Mouse (Mus musculus): ENCODE data around the gene Thbs1. TPM values are rescaled to one million over a fixed set of nuclear protein-coding genes. Genes with fewer than 3 reads are reported as not detected.
"Not testable (repeated sequence)": the region's sequence is repeated elsewhere in the genome, so short reads cannot be mapped to it uniquely, and the experiment has no call there.

Thbs1 gene
- total RNA-seq, 4 experiments from 2014 or later: 3.0 to 30.0 (median 8.2) TPM

- not testable (repeated sequence) for DNase-seq (ENCODE audit: low spot score in 2 of 2)
These were observed 36.1 kb downstream of the Thbs1 start for GRCm38 (mm10) chr2:118147749-118148148.

GRCm38 (mm10) chr2:118148321-118149142 lies 36.9 kb downstream of the Thbs1 start:
- no peak for DNase-seq (ENCODE audit: low spot score in 2 of 2)

DNA sequence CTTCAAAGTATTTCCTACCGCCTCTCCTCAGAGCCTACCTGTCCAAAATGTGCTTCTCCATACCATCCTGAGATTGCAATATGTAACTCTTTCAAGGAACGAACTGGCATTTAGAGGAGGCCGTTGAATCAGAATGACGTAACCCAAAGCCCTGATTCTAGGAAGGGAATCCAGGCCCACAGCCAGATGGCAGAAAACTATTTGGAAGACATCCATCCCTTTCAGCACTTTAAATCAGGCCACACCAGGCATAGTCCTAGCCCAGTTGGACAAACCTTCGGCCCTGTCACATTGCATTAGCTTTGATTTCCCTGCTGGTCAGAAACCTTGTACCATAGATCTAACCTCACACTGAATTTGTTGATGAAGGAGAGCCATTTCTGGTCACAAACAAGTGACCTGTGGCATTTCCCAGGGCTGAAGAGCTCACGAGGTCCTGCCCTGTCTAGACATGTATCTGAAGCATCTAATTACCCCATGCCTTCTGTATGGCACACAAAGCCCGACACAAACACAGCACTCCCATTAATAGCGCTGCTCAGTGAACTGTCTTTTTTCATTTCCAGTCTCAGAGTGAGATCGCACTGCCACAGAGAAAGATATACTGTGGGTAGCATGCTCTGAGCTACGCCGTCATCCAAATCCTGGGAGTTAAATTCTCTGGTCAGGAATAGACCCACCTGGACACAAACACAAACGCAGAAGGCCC lies 38.3 kb downstream of the Thbs1 start:
- peak in 1 of 2 experiments; percentile 13 for DNase-seq (ENCODE audit: low spot score in 2 of 2)

DNA sequence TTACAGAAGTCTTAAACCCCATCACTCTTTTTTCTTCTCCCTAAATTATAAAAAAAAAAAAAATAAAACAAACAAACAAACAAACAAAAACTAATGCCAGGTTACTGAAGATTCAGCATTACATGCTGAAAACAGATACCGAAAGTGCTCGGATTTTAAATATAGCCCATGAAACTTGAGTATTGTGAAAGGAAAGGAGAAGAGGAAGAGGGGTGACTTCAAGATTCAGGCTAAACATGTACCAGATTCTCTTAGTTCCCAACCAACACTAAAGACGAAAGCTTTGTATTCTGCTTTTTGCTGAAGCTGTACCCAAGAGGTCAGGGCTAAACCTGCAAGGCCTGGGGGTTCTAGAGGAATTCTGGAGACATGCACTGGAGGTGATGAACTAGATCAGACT lies 46.4 kb downstream of the Thbs1 start:
- DNase-seq (ENCODE audit: low spot score in 2 of 2): no peak

GRCm38 (mm10) chr2:118159126-118159525 lies 47.5 kb downstream of the Thbs1 start:
- no peak for DNase-seq (ENCODE audit: low spot score in 2 of 2)

- no peak for DNase-seq (ENCODE audit: low spot score in 2 of 2)
These were observed 48.9 kb downstream of the Thbs1 start for GRCm38 (mm10) chr2:118160547-118160946.

DNA sequence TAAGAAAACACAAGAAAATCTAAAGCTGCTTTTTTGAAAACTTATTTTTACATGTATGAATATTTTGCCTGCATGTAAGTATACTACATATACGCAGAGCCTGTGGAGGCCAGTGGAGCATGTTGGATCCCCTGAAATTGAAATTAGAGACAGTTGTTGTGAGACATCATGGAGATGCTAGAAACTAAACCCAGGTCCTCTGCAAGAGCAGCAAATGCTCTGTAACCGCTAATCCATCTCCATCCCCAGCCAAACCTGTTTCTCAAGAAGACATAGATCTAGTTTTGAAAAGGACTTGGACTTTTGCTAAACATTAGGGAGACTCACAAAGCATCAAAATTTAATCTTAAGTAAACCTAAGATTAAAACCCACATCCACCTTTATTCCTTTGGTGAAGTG lies 49.3 kb downstream of the Thbs1 start:
- no peak for DNase-seq (ENCODE audit: low spot score in 2 of 2)

- no peak for DNase-seq (ENCODE audit: low spot score in 2 of 2)
These were observed 50.8 kb downstream of the Thbs1 start for GRCm38 (mm10) chr2:118162486-118162885.

DNA sequence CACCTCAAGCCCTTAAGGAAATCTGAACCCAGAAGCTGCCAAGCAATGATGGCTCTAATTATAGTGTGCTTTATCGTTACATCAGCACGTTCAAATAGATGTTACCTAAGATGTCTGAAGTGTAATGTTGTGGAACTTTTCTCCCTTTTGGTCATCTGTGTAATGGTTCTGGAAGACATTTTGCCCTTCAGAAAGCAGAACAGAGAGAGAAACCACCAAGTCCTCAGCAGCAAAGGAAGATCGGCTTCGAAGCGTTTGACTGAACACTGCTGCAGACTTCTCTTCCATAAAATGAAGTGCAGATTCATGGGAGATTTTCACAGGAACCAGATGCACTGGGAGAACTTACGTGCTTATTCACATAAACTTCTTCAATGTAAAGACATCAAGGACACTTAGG lies 52.5 kb downstream of the Thbs1 start:
- no peak for DNase-seq (ENCODE audit: low spot score in 2 of 2)

- no peak for DNase-seq (ENCODE audit: low spot score in 2 of 2)
These were observed 54.0 kb downstream of the Thbs1 start for GRCm38 (mm10) chr2:118165691-118166090.

DNA sequence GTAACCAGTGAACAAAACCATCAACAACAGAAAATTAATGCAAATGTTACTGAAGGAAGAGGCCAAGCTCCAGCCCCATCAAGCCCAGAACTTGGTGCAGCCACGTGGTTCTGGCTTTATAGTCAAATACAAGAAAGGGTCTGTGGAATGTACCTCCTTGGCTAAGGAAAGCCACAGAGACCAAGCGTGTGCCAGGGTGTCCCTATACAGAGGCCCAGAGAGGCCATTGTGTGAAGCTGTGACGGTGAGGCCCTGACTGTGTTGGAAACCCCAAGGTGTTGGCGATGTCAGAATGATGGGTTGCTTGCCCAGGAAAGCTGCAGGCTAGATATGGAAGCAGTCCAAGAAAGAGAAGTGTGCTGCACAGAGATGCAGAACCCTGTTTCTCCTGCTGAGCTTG lies 56.1 kb downstream of the Thbs1 start:
- DNase-seq (ENCODE audit: low spot score in 2 of 2): no peak

DNA sequence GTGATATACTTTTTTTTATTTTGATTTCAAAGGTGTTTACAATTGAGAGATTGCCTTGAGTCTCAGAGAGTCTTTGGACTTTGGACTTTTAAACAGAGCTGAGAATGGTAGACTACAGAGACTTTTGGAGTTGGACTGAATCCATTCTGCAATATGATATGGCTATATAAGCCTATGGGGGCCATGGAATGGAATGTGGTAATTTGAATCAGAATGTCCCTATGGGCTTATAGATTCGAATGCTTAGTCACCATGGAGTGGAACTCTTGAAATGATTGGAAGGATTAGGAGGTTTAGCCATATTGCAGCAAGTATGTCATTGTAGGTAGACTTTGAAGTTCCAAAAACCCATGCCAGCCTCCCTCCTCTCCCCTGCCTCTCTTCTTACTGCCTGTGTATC lies 56.5 kb downstream of the Thbs1 start:
- no peak for DNase-seq (ENCODE audit: low spot score in 2 of 2)

GRCm38 (mm10) chr2:118174558-118175383 lies 63.1 kb downstream of the Thbs1 start:
- no peak for DNase-seq (ENCODE audit: low spot score in 2 of 2)

Other genes starting within 250 kb of the Thbs1 start
- not detected for gene Fsip1, start 145.1 kb downstream of the Thbs1 start, total RNA-seq (2022)